Mouse (Mus musculus): Measurements from ENCODE around the gene Prokr2.

GRCm38 (mm10) chr2:132316041-132316808 is 69.0 kb downstream of the Prokr2 start:
- TF ChIP-seq CTCF (IDR thresholded peaks at IDR 0.05; ENCODE audit: low read depth) (peak; percentile 91), EP300 (IDR thresholded peaks at IDR 0.05; ENCODE audit: low read depth) (no peak)
